Mouse (Mus musculus) adipocyte (in vitro differentiated cells): ENCODE data around the gene Hsd17b7.
"Not testable (repeated sequence)": the region's sequence is repeated elsewhere in the genome, so short reads cannot be mapped to it uniquely, and the experiment has no call there.

Source experiments
- DNase-seq: peaks from one replicate; pipeline ENCODE4 v3.0.0-alpha.2; 2016; ENCODE audit warnings: low spot score

The Hsd17b7 gene

GRCm38 (mm10) chr1:169968792-169969515 lies at the start of gene Hsd17b7:
Gene Hsd17b7 (minus strand): TSS chr1:169969241.
- DNase-seq, result peak; percentile 99

GRCm38 (mm10) chr1:170014784-170015183 lies 45.7 kb upstream of the Hsd17b7 start:
- peak; percentile 46 for DNase-seq

- no peak for DNase-seq
Measured at GRCm38 (mm10) chr1:170010716-170011505, 41.9 kb upstream of the Hsd17b7 start.

GRCm38 (mm10) chr1:170009296-170009695 lies 40.3 kb upstream of the Hsd17b7 start:
- no peak for DNase-seq

- no peak for DNase-seq
Measured at GRCm38 (mm10) chr1:170008432-170009220, 39.6 kb upstream of the Hsd17b7 start.

GRCm38 (mm10) chr1:170006516-170006915 lies 37.5 kb upstream of the Hsd17b7 start:
- DNase-seq, result peak; percentile 49

GRCm38 (mm10) chr1:170005297-170005696 lies 36.3 kb upstream of the Hsd17b7 start:
- no peak for DNase-seq

GRCm38 (mm10) chr1:169993901-169994300 lies 24.9 kb upstream of the Hsd17b7 start:
- DNase-seq, result not testable (repeated sequence)

GRCm38 (mm10) chr1:169986166-169986565 lies 17.1 kb upstream of the Hsd17b7 start:
- DNase-seq, result peak; percentile 29

- no peak for DNase-seq
Measured at GRCm38 (mm10) chr1:169977621-169978020, 8.6 kb upstream of the Hsd17b7 start.

GRCm38 (mm10) chr1:169971998-169972397 lies 3.0 kb upstream of the Hsd17b7 start:
- no peak for DNase-seq

- DNase-seq, result no peak
Measured at GRCm38 (mm10) chr1:169970936-169971335, 1.9 kb upstream of the Hsd17b7 start.

GRCm38 (mm10) chr1:169969516-169969886 lies 460 bp upstream of the Hsd17b7 start:
- DNase-seq, result no peak

GRCm38 (mm10) chr1:169953106-169953505 lies 15.9 kb downstream of the Hsd17b7 start:
- no peak for DNase-seq

- DNase-seq, result no peak
Measured at GRCm38 (mm10) chr1:169952636-169953035, 16.4 kb downstream of the Hsd17b7 start.

GRCm38 (mm10) chr1:169951561-169951960 lies 17.5 kb downstream of the Hsd17b7 start:
- DNase-seq, result no peak

GRCm38 (mm10) chr1:169950651-169951050 lies 18.4 kb downstream of the Hsd17b7 start:
- DNase-seq, result no peak

GRCm38 (mm10) chr1:169949981-169950380 lies 19.1 kb downstream of the Hsd17b7 start:
- DNase-seq, result no peak

GRCm38 (mm10) chr1:169948866-169949265 lies 20.2 kb downstream of the Hsd17b7 start:
- no peak for DNase-seq

GRCm38 (mm10) chr1:169948280-169948679 lies 20.8 kb downstream of the Hsd17b7 start:
- no peak for DNase-seq

GRCm38 (mm10) chr1:169947654-169948053 lies 21.4 kb downstream of the Hsd17b7 start:
- no peak for DNase-seq

GRCm38 (mm10) chr1:169946004-169946403 lies 23.0 kb downstream of the Hsd17b7 start:
- DNase-seq, result no peak
